Mouse (Mus musculus) heart, postnatal 25 days (tissue): Measurements from ENCODE around the gene Cacnb4. TPM values are rescaled to one million over a fixed set of nuclear protein-coding genes. Genes with fewer than 3 reads are reported as not detected.

Experiments used
- DNase-seq: peaks from one replicate; pipeline ENCODE4 v3.0.0; 2022; ENCODE audit warnings: low spot score
- intact Hi-C: fragments of 180-260 bp; cut with DNase I; formaldehyde crosslinking; loops from one replicate; pipeline ENCODE4 v1.15.1; 2025
- total RNA-seq, 2 experiments: library from RNA; stranded (reverse); gene quantifications; 2 replicates each; pipeline ENCODE4 v1.2.3; 2021

Cacnb4 gene
- total RNA-seq, 2 experiments from 2014 or later, result 0.36 to 1.2 TPM

GRCm38 (mm10) chr2:52537645-52538044, 139.0 kb downstream of the Cacnb4 start:
- intact Hi-C loops, result no loop called here
- no peak for DNase-seq

DNA sequence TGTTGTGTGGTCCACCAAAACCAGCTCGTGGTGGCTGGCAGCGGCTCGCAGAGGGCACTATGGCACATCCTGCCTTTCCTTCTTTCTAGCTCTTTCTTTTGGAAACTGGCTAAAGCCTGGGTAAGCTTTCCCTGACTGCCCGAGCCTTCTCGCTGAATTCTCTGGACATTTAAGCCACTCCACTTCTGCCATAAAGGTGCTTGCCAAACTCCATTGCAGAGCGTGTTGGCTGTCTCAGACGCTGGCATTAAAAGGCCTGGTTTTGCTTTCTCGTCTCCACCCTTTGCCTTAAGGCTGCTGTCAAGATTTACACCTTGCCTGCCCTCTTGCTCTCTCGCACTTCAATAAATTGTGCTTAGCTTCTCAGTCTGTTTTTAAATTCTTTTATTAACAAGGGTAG, 139.5 kb downstream of the Cacnb4 start:
- intact Hi-C loops, result no loop called here
- no peak for DNase-seq

DNA sequence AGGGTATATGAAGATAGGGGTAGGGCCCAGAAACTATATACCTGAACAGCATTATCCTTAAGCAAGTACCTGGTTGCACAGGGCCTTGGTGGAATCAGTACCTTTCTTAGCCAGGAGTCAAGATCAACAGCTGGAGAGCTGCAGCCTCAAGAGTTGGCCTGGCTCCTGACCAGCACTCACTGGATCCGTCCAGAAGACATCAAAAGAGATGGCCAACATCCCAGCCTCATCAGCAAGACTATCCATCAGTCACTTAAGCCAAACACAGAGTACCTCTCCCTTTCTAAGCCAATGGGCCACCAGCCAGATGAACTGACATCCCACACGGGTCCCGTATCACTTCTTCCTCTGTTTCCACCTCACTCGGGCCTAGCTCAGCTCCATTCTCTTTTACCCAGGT, 140.1 kb downstream of the Cacnb4 start:
- DNase-seq, result no peak
- intact Hi-C loops, result no loop called here

GRCm38 (mm10) chr2:52533696-52534095, 142.9 kb downstream of the Cacnb4 start:
- intact Hi-C loops, result no loop called here
- no peak for DNase-seq

GRCm38 (mm10) chr2:52530521-52530920, 146.1 kb downstream of the Cacnb4 start:
- intact Hi-C loops, result no loop called here
- DNase-seq, result no peak

DNA sequence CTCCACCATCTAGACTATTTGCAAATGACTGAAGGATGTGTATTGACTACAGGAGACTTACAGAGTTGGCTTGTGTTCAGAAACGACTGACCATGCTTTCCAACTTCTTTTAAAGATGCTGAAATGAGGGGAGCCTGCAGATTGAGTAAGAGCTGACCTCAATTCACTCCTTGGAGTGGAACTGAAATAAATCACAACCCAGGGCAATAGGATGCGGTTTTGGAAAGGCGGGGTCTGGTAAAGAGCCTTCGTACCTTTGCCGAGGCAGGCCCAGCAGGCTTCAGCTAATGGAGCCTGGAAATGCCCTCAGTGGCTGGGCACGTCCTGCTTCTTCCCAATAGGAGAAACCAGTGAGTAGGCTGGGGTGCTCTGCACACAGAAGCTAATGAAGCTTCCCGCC, 147.4 kb downstream of the Cacnb4 start:
- DNase-seq, result no peak
- intact Hi-C loops, result no loop called here

DNA sequence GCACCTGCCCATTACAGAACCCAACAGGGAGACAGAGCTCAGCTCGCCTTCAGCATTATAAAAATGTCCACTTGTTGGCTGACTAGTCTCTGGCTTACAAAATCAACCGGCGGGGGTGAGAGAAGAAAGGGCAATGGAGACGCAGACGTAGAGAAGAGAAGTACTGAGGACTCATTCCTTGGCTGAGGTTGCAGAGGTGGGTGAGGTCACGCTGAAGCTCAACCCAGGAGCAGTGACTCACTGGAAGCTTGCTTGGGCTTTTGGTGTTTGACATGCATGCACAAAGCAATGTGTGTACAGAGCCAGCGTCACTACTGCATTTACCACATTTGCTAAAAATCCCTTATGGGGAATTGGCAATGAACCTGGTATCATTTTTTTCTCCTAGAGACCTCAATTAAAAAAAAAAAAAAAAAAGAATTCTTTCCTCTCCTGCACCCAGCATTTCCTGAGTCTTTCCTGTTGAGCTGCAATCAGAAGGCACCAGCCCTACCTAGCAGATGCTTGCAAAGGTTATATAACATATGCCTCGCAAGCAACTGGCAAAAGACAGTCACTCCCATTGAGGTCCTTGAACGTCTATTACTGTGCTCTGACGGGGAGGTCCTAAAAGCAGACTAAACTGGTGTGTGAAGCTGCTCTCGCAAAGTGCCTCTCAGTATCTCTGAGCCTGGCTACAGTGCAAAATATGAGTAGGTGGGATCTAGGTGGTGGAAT, 150.6 kb downstream of the Cacnb4 start:
- intact Hi-C loops, result no loop called here
- DNase-seq, result no peak

- intact Hi-C loops, result no loop called here
- no peak for DNase-seq
Measured at GRCm38 (mm10) chr2:52523056-52523715, 153.4 kb downstream of the Cacnb4 start.

- no peak for DNase-seq
- intact Hi-C loops, result no loop called here
Measured at GRCm38 (mm10) chr2:52521012-52521411, 155.6 kb downstream of the Cacnb4 start.

DNA sequence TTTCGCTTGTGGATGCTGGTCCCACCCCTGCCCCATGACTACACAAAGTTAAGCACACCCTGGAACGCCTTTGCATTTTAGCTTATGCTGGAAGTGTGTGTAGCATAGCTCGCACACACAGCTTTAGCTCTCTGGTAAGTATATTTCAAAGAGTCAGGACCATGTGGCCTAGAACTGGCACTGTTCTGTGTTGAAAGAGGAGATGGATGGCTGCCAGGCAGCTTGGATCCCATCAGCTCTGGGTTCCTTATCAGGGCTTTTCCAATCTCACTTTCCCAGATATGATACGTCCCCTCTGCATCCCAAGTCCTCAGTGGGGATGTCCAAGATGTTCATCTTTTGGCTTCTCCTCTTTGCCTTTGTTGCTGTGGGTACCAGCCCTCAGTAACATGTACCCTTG, 157.9 kb downstream of the Cacnb4 start:
- intact Hi-C loops, result no loop called here

GRCm38 (mm10) chr2:52516534-52516933, 160.1 kb downstream of the Cacnb4 start:
- intact Hi-C loops, result no loop called here

More for the DNA sequence above, 157.9 kb downstream of the Cacnb4 start:
- DNase-seq, result no peak

DNA sequence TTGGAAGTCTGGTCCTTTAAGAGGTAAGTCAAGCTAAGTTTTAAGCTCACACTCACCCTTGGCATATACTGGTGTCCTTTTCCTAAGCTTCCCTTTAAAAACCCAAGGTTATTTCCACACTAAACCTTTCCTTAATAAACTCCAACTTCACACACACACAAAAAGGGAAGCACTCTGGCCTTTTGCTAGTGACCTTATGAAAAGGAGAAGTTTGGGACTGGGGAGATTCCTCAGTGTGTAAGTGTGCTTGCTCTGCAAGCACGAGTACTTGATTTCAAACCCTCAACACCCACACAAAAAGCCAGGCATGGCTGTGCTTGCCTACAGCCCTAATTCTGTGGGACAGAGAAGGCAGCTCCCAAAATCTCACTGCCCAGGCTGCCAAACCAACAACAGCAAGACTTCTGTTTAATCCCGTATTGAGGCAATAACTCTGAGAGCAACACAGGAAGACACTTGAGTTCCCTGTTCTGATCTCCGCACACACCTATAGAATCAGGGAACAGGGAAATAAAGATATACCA, 163.7 kb downstream of the Cacnb4 start:
- DNase-seq, result no peak
- intact Hi-C loops, result no loop called here

More at GRCm38 (mm10) chr2:52516534-52516933, 160.1 kb downstream of the Cacnb4 start:
- DNase-seq, result no peak

GRCm38 (mm10) chr2:52512206-52512605, 164.4 kb downstream of the Cacnb4 start:
- DNase-seq, result no peak
- intact Hi-C loops, result no loop called here

- DNase-seq, result no peak
- intact Hi-C loops, result no loop called here
Measured at GRCm38 (mm10) chr2:52511799-52512198, 164.8 kb downstream of the Cacnb4 start.

GRCm38 (mm10) chr2:52509779-52510500, 166.7 kb downstream of the Cacnb4 start:
- no peak for DNase-seq

DNA sequence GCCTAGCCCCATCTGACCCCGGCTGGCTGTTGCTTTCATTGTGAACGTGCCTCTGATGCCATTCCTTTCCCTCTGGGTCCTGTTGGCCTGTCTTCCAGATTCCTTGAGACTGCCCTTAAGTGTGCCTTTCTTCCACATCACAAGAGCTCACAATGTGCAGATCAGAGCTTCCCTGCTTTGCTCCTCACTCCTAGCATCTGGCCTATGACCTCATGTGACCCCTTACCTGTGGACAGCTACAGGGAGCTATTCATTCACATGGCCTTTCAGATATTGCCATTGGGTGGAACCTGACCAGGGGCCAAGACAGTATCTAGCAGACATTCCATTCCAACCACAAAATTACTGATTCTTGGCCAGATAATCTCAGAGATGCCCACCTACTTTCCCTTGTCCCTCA, 171.5 kb downstream of the Cacnb4 start:
- DNase-seq, result no peak
- intact Hi-C loops, result no loop called here

More at GRCm38 (mm10) chr2:52509779-52510500, 166.7 kb downstream of the Cacnb4 start:
- intact Hi-C loops, result no loop called here

DNA sequence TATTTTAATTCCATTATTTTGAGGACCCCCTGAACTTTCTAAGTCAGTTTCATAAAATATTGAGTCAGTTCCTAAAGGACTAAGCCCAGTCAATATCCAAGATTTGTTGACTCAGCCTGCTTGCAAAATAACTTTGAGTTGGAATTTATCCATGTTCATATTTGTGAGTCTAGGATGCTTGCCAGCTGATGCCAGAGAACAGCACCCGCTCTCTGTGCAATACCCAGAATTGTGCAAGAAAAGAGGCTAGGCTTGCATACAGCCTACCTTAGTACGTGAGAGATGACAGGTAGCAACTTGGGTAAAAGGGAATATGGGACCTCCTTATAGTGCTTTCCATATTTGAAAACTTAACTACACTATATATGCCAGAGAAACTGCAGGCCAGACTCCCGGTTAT, 171.9 kb downstream of the Cacnb4 start:
- intact Hi-C loops, result no loop called here
- no peak for DNase-seq

DNA sequence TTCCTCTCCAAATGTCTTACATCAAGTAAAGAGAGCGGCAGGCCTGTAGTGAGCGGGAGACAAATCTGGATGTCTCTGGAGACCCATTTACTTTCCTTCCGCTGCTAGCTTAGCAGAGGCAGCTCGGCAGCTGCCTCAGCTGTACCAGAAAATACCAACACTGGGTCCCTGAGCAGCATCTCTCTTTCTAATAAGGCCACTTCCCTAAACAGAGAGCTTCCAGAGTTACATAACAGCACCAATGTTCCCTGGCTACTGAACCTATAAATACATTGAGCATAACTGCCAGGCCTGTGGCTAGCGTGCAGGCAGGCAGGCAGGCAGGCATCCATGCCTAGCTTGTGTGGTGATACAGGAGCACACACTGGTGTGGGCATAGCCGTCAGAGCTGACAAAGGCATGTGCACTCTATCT, 176.8 kb downstream of the Cacnb4 start:
- DNase-seq, result no peak
- intact Hi-C loops, result no loop called here

- intact Hi-C loops, result no loop called here
Measured at GRCm38 (mm10) chr2:52499101-52499537, 177.5 kb downstream of the Cacnb4 start.

GRCm38 (mm10) chr2:52495097-52495694, 181.4 kb downstream of the Cacnb4 start:
- intact Hi-C loops, result no loop called here
- no peak for DNase-seq

More at GRCm38 (mm10) chr2:52499101-52499537, 177.5 kb downstream of the Cacnb4 start:
- no peak for DNase-seq
